ENCODE assay signal across 18 mouse cellular contexts in genomic region chr2:91876806-91877140, GRCm38 (mm10). TPM values are rescaled to one million over a fixed set of nuclear protein-coding genes. Genes with fewer than 3 reads are reported as not detected.
A peak's percentile ranks its signal among the peaks of the same experiment; 100 is the strongest.
DNase-seq lines count a peak whose midpoint lies in the region; ATAC-seq and TF ChIP-seq lines count a peak whose summit lies in the region.
"Had no signal": no experiment of that assay in that cellular context is flagged by ENCODE, and none has a peak within 500 bp of the region (broad histone marks: within the 10 kb centered on the region; RNA-seq: fewer than 3 reads in every experiment).

No protein-coding gene starts in this region.

- 88% methylated on average over 2 of the region's 2 CpGs for WGBS in forebrain, postnatal 0 days

- peaks cover 4 to 15% of the 10 kb centered on the region in 2 experiments; a peak in 3 of 4 replicates for H3K36me3 ChIP-seq in MEL (ENCODE audit: control insufficient read depth in 1 of 2, insufficient read depth in 2 of 2, low read length in 2 of 2)
- H3K36me3 ChIP-seq in forebrain, postnatal 0 days (ENCODE audit: insufficient read depth) = peaks cover 11% of the 10 kb centered on the region

- TF ChIP-seq EP300 in MEL (IDR thresholded peaks at IDR 0.05; ENCODE audit: low read depth in 1 of 2, low read length in 2 of 2) = no peak

- ATAC-seq in inflammation-experienced regulatory T-cells, adult 6 months = peak; percentile 51
- ATAC-seq in forebrain, postnatal 0 days = no peak
- ATAC-seq: intestine, embryonic 16.5 days; Patski had no signal

- TF ChIP-seq POLR2A in MEL (IDR thresholded peaks at IDR 0.05; ENCODE audit: control insufficient read depth in 1 of 2, insufficient read depth in 1 of 2, low read depth in 1 of 2, low read length in 2 of 2, poor library complexity in 1 of 2) = no peak

- H3K9ac ChIP-seq in MEL (ENCODE audit: control insufficient read depth, low read depth, low read length, poor library complexity, severe bottlenecking) = 0 out of 2 replicates have a peak overlapping the region, but pooled peaks have one; percentile 3
- no peak overlapping the region for H3K9ac ChIP-seq in forebrain, postnatal 0 days
- H3K9ac ChIP-seq: limb, embryonic 13.5 days had no signal

- TF ChIP-seq RAD21 in MEL (IDR thresholded peaks at IDR 0.05; ENCODE audit: low read depth, low read length) = no peak

- H3K4me3 ChIP-seq in left cerebral cortex, adult 2 months = no peak overlapping the region
- no peak overlapping the region for H3K4me3 ChIP-seq in MEL (ENCODE audit: control insufficient read depth in 1 of 2, insufficient read depth in 1 of 2, low read depth in 2 of 2, low read length in 2 of 2)
- H3K4me3 ChIP-seq in forebrain, postnatal 0 days (ENCODE audit: low read depth, low read length) = no peak overlapping the region
- H3K4me3 ChIP-seq: heart, embryonic 10.5 days; limb, embryonic 13.5 days had no signal

- DNase-seq in left cerebral cortex, adult 2 months (ENCODE audit: extremely low spot score in 1 of 2, low spot score in 2 of 2) = no peak
- DNase-seq in left cerebral cortex, postnatal 14 days (ENCODE audit: low spot score in 2 of 2) = no peak
- DNase-seq in 3T3-L1 (ENCODE audit: low read depth, low spot score) (peak; percentile 16), MEL (ENCODE audit: low read depth, low spot score) (no peak)
- DNase-seq in forebrain, postnatal 0 days = no peak
- no peak for DNase-seq in neural tube, embryonic 10.5 days (ENCODE audit: extremely low spot score, low spot score)
- no peak for DNase-seq in c-Kit-positive CD71-positive TER-119-positive erythroid progenitor cells, embryonic 14.5 days (ENCODE audit: low spot score)
- DNase-seq: cerebellum, postnatal 14 days; heart, postnatal 4 days; kidney, postnatal 14 days; layer of hippocampus, postnatal 36 days; lung, postnatal 4 days had no signal

- no peaks in the 10 kb centered on the region for H3K27me3 ChIP-seq in MEL (ENCODE audit: control insufficient read depth in 1 of 2, insufficient read depth in 2 of 2, low read length in 2 of 2)
- H3K27me3 ChIP-seq in forebrain, postnatal 0 days (ENCODE audit: insufficient read depth, low read length) = no peaks in the 10 kb centered on the region
- H3K27me3 ChIP-seq: limb, embryonic 13.5 days; Patski had no signal

- intact Hi-C loops in left cerebral cortex, adult 2 months (cut with DNase I) = no loop called here
- intact Hi-C loops in left cerebral cortex, postnatal 14 days (cut with DNase I) = no loop called here

- H3K9me3 ChIP-seq in MEL (replicated peaks; ENCODE audit: insufficient read depth, low read length) = no peaks in the 10 kb centered on the region
- no peaks in the 10 kb centered on the region for H3K9me3 ChIP-seq in forebrain, postnatal 0 days (ENCODE audit: low read length)
- H3K9me3 ChIP-seq: heart, embryonic 10.5 days; limb, embryonic 13.5 days had no signal

- TF ChIP-seq CTCF in left cerebral cortex, adult 2 months (IDR thresholded peaks at IDR 0.05) = no peak
- TF ChIP-seq CTCF in MEL (IDR thresholded peaks at IDR 0.05 in 2 of 3, conservative IDR thresholded peaks at IDR 0.05 in 1 of 3; ENCODE audit: control insufficient read depth in 1 of 3, insufficient read depth in 1 of 3, low read depth in 2 of 3, low read length in 3 of 3, poor library complexity in 1 of 3, severe bottlenecking in 1 of 3) = no peak
- no peak for TF ChIP-seq CTCF in forebrain, postnatal 0 days (IDR thresholded peaks at IDR 0.05; ENCODE audit: low read depth)

- no peak overlapping the region for H3K4me2 ChIP-seq in forebrain, postnatal 0 days (ENCODE audit: low read depth)
- H3K4me2 ChIP-seq: limb, embryonic 13.5 days had no signal

- no peaks in the 10 kb centered on the region; a peak in 2 of 4 replicates for H3K4me1 ChIP-seq in MEL (ENCODE audit: control insufficient read depth in 1 of 2, insufficient read depth in 2 of 2, low read length in 2 of 2)
- no peaks in the 10 kb centered on the region for H3K4me1 ChIP-seq in forebrain, postnatal 0 days (ENCODE audit: insufficient read depth)
- H3K4me1 ChIP-seq: limb, embryonic 13.5 days had no signal

- peak overlapping the region; percentile 24; the same call in 1 of the 2 replicates for H3K27ac ChIP-seq in left cerebral cortex, adult 2 months
- no peak overlapping the region for H3K27ac ChIP-seq in MEL (ENCODE audit: control insufficient read depth, low read depth, low read length)
- no peak overlapping the region for H3K27ac ChIP-seq in forebrain, postnatal 0 days (ENCODE audit: low read depth, low read length)
- H3K27ac ChIP-seq: heart, embryonic 10.5 days; limb, embryonic 13.5 days had no signal

- H3K79me2 ChIP-seq in MEL (ENCODE audit: control insufficient read depth, insufficient read depth, low read length, poor library complexity) = no peaks in the 10 kb centered on the region

TF ChIP-seq in MEL, 35 proteins besides CTCF, POLR2A, EP300 and RAD21:
- TF ChIP-seq MYC (IDR thresholded peaks at IDR 0.05; ENCODE audit: low read depth, low read length) (no peak), ETS1 (IDR thresholded peaks at IDR 0.05; ENCODE audit: low read depth, low read length) (no peak), TBP (IDR thresholded peaks at IDR 0.05; ENCODE audit: low read depth, low read length) (no peak), MEF2A (IDR thresholded peaks at IDR 0.05; ENCODE audit: extremely low read depth, insufficient replicate concordance, low read depth, low read length, poor library complexity, severe bottlenecking) (no peak), RCOR1 (IDR thresholded peaks at IDR 0.05; ENCODE audit: low read depth, low read length) (no peak), POLR2AphosphoS5 (IDR thresholded peaks at IDR 0.05; ENCODE audit: borderline replicate concordance, low read depth, low read length) (no peak), NRF1 (IDR thresholded peaks at IDR 0.05; ENCODE audit: insufficient read depth, low read depth, low read length, poor library complexity, severe bottlenecking) (no peak), GATA1 (IDR thresholded peaks at IDR 0.05; ENCODE audit: low read depth, low read length) (no peak), MYB (IDR thresholded peaks at IDR 0.05; ENCODE audit: low read depth, low read length) (no peak), TAL1 (IDR thresholded peaks at IDR 0.05; ENCODE audit: low read length) (no peak), SMC3 (IDR thresholded peaks at IDR 0.05; ENCODE audit: low read depth, low read length) (no peak)
TF ChIP-seq in MEL: peak in this region for 0.

RNA-seq across cellular contexts. Expression of gene Chrm4, which starts 50.3 kb away (rescaled TPM):
- total RNA-seq in left cerebral cortex, adult 2 months (2021) = 10 to 100 TPM; 47.9 to 59.9 TPM
- total RNA-seq in left cerebral cortex, postnatal 14 days (2021) = 10 to 100 TPM; 37.3 to 42.0 TPM
- 23.9 and 29.0 TPM in 2 replicates for total RNA-seq in MEL (2012; rRNA removed)
- 10 to 100 TPM in 1 of 2 experiments, not detected in 1; 21.5 TPM for polyA plus RNA-seq in MEL (2012; ENCODE audit: insufficient read depth in 1 of 2, insufficient read length in 2 of 2, low read depth in 1 of 2, low replicate concordance in 2 of 2, missing spikeins in 1 of 2)
- 1 to 10 TPM in 1 of 3 experiments, under 1 TPM in 1, not detected in 1; 0.23 to 1.9 TPM for polyA plus RNA-seq in inflammation-experienced regulatory T-cells, adult 6 months (2017; shearing (Covaris generic))
- total RNA-seq in forebrain, postnatal 0 days (2014; rRNA removed) = 4.0 and 7.0 TPM in 2 replicates
- 1.1 and 1.3 TPM in 2 replicates for polyA plus RNA-seq in forebrain, postnatal 0 days (2015; fragmentation: Nextera tagmentation; extraction: Ambion mirVana)
- total RNA-seq: heart, postnatal 4 days; monocyte, adult 5-6 weeks had no signal
- polyA plus RNA-seq: Patski had no signal

RNA-seq across cellular contexts. Expression of gene Mdk, which starts 55.3 kb away (rescaled TPM):
- 10 to 100 TPM; 16.5 to 21.5 TPM for total RNA-seq in left cerebral cortex, adult 2 months (2021)
- 10 to 100 TPM; 24.9 to 26.3 TPM for total RNA-seq in left cerebral cortex, postnatal 14 days (2021)
- 0.19 and 0.59 TPM in 2 replicates for total RNA-seq in MEL (2012; rRNA removed)
- polyA plus RNA-seq in MEL (2012; ENCODE audit: insufficient read depth in 1 of 2, insufficient read length in 2 of 2, low read depth in 1 of 2, low replicate concordance in 2 of 2, missing spikeins in 1 of 2) = 1 to 10 TPM in 1 of 2 experiments, not detected in 1; 3.4 TPM
- 1 to 10 TPM; 1.5 to 2.2 (median 1.5) TPM for polyA plus RNA-seq in inflammation-experienced regulatory T-cells, adult 6 months (2017; shearing (Covaris generic))
- 74.2 and 75.5 TPM in 2 replicates for total RNA-seq in forebrain, postnatal 0 days (2014; rRNA removed)
- 121 and 162 TPM in 2 replicates for polyA plus RNA-seq in forebrain, postnatal 0 days (2015; fragmentation: Nextera tagmentation; extraction: Ambion mirVana)
- total RNA-seq: monocyte, adult 5-6 weeks had no signal

Comparison
In these comparisons a context has a peak if more than half of its experiments do, and no peak if none do; other contexts are left out.
1. RNA of gene Mdk, which starts 55.3 kb away (total RNA-seq): 74.2 to 75.5 TPM in forebrain, postnatal 0 days, 24.9 to 26.3 TPM in left cerebral cortex, postnatal 14 days and 16.5 to 21.5 TPM in left cerebral cortex, adult 2 months; 0.19 to 0.59 TPM in MEL; every median in the first group is over 10 times any median in the second.